Mouse (Mus musculus) CD4-positive helper T cell, adult 2 months (primary cell): ENCODE data around the gene Ankrd53.
"Not testable (repeated sequence)": the region's sequence is repeated elsewhere in the genome, so short reads cannot be mapped to it uniquely, and the experiment has no call there.

Source experiments
- DNase-seq: peaks from one replicate; pipeline ENCODE4 v3.0.0-alpha.2; 2012; ENCODE audit warnings: low read depth, missing footprints, low spot score

Ankrd53 gene

GRCm38 (mm10) chr6:83766982-83767381 is 4.5 kb downstream of the Ankrd53 start:
- no peak for DNase-seq

GRCm38 (mm10) chr6:83768485-83768884 is 6.0 kb downstream of the Ankrd53 start:
- DNase-seq: no peak

GRCm38 (mm10) chr6:83774126-83774525 is 11.7 kb downstream of the Ankrd53 start:
- no peak for DNase-seq

- DNase-seq: no peak
Observed at GRCm38 (mm10) chr6:83774781-83775563, 12.5 kb downstream of the Ankrd53 start.

GRCm38 (mm10) chr6:83775638-83776293 is 13.3 kb downstream of the Ankrd53 start, which contains the start of gene Tex261:
TSS of gene Tex261 (minus strand) at chr6:83775813.
- peak; percentile 93 for DNase-seq

GRCm38 (mm10) chr6:83778306-83778705 is 15.9 kb downstream of the Ankrd53 start:
- no peak for DNase-seq

- peak; percentile 71 for DNase-seq
Observed at GRCm38 (mm10) chr6:83779026-83779425, 16.6 kb downstream of the Ankrd53 start.

GRCm38 (mm10) chr6:83786426-83786825 is 24.0 kb downstream of the Ankrd53 start:
- DNase-seq: no peak

GRCm38 (mm10) chr6:83788554-83788953 is 26.1 kb downstream of the Ankrd53 start:
- no peak for DNase-seq

GRCm38 (mm10) chr6:83790533-83790932 is 28.1 kb downstream of the Ankrd53 start:
- DNase-seq: not testable (repeated sequence)

GRCm38 (mm10) chr6:83791251-83791890 is 28.9 kb downstream of the Ankrd53 start:
- no peak for DNase-seq

GRCm38 (mm10) chr6:83794760-83795296 is 32.4 kb downstream of the Ankrd53 start, which contains the start of gene Nagk:
TSS of gene Nagk (plus strand) at chr6:83794982.
- DNase-seq: peak; percentile 98

GRCm38 (mm10) chr6:83795492-83795900 is 33.1 kb downstream of the Ankrd53 start:
- DNase-seq: no peak

- no peak for DNase-seq
Observed at GRCm38 (mm10) chr6:83796686-83797085, 34.2 kb downstream of the Ankrd53 start.

GRCm38 (mm10) chr6:83802033-83802432 is 39.6 kb downstream of the Ankrd53 start:
- DNase-seq: no peak

GRCm38 (mm10) chr6:83802846-83803245 is 40.4 kb downstream of the Ankrd53 start:
- DNase-seq: no peak

- no peak for DNase-seq
Observed at GRCm38 (mm10) chr6:83815801-83816200, 53.4 kb downstream of the Ankrd53 start.
